In the genomic region with DNA sequence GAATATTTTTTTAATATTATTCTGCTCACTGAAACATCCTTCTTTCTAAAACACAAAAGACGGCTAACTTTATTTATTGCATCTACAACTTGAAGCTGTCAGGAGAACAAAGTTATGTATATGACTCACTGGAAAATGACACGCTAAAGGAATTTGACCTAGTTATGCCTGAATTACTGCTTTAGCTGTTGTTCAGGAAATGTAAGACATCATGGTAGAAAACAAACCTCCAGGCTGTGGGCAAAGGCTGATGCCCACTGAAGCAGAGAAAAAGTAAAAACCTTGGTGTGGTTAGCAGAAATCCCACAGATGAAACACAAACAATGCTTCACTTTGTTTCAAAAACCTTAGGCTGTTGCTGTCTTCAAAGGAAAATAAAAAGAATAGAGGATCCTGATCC, we compare ENCODE assay signal across 23 mouse cellular contexts.
"Had no signal": no experiment of that assay in that cellular context is flagged by ENCODE, and none has a peak within 500 bp of the region (broad histone marks: within the 10 kb centered on the region; RNA-seq: fewer than 3 reads in every experiment).

No protein-coding gene starts in this region.

- ATAC-seq: hindbrain, postnatal 0 days; intestine, embryonic 16.5 days; liver, embryonic 12.5 days had no signal

- H3K4me3 ChIP-seq: heart, adult 2 months; heart, embryonic 13.5 days; heart, embryonic 15.5 days; hindbrain, embryonic 13.5 days; hindbrain, embryonic 15.5 days; limb, embryonic 13.5 days; limb, embryonic 15.5 days; liver, embryonic 12.5 days had no signal

- H3K27ac ChIP-seq: heart, adult 2 months; heart, embryonic 13.5 days; heart, embryonic 15.5 days; hindbrain, embryonic 13.5 days; hindbrain, embryonic 15.5 days; hindbrain, postnatal 0 days; limb, embryonic 13.5 days; limb, embryonic 15.5 days; liver, embryonic 12.5 days had no signal

- H3K36me3 ChIP-seq: heart, embryonic 13.5 days; heart, embryonic 15.5 days; hindbrain, embryonic 13.5 days; hindbrain, embryonic 15.5 days; limb, embryonic 13.5 days; limb, embryonic 15.5 days; liver, embryonic 12.5 days had no signal

- H3K9me3 ChIP-seq: heart, embryonic 13.5 days; heart, embryonic 15.5 days; hindbrain, embryonic 13.5 days; hindbrain, embryonic 15.5 days; limb, embryonic 13.5 days; limb, embryonic 15.5 days; liver, embryonic 12.5 days had no signal

- H3K4me2 ChIP-seq: heart, embryonic 11.5 days; heart, embryonic 13.5 days; heart, embryonic 15.5 days; hindbrain, embryonic 13.5 days; hindbrain, embryonic 15.5 days; limb, embryonic 13.5 days; limb, embryonic 15.5 days; liver, embryonic 12.5 days had no signal

- DNase-seq: gastrocnemius, postnatal 14 days; gastrocnemius, postnatal 36 days; heart, adult 11 months; heart, adult 2 months; heart, postnatal 14 days; heart, postnatal 36 days; kidney, adult 11 months; kidney, adult 2 months; kidney, postnatal 14 days; kidney, postnatal 36 days; layer of hippocampus, adult 9-11 months; layer of hippocampus, postnatal 36 days; left cerebral cortex, postnatal 4 days had no signal

- H3K9ac ChIP-seq: heart, embryonic 13.5 days; heart, embryonic 15.5 days; hindbrain, embryonic 13.5 days; hindbrain, embryonic 15.5 days; limb, embryonic 13.5 days; limb, embryonic 15.5 days; liver, embryonic 12.5 days had no signal

- H3K4me1 ChIP-seq: heart, embryonic 13.5 days; heart, embryonic 15.5 days; hindbrain, embryonic 13.5 days; hindbrain, embryonic 15.5 days; limb, embryonic 13.5 days; limb, embryonic 15.5 days; liver, embryonic 12.5 days had no signal

- H3K27me3 ChIP-seq: heart, embryonic 13.5 days; heart, embryonic 15.5 days; hindbrain, embryonic 13.5 days; hindbrain, embryonic 15.5 days; limb, embryonic 13.5 days; limb, embryonic 15.5 days; liver, embryonic 12.5 days had no signal
